Mouse (Mus musculus) R1 (cell line): ENCODE measurements at regions not wholly inside any gene's neighbourhood (a gene's known extent, or its start where the extent isn't known, plus 50 kb on each side); places are given as distances from the start of the nearest gene placed in this dataset.
A peak's percentile ranks its signal among the peaks of the same experiment; 100 is the strongest.

Experiments used
- DNase-seq: peaks from one replicate; pipeline ENCODE4 v3.0.0-alpha.2; 2018; ENCODE audit warnings: low read depth, low spot score

- no peak for DNase-seq
These were observed 347.3 kb downstream of the Cd83 start for GRCm38 (mm10) chr13:44131916-44132315.

GRCm38 (mm10) chr13:44132510-44132909, 347.9 kb downstream of the Cd83 start:
- DNase-seq, result no peak

GRCm38 (mm10) chr13:44133436-44133835, 348.9 kb downstream of the Cd83 start:
- no peak for DNase-seq

GRCm38 (mm10) chr13:44141181-44141580, 356.6 kb downstream of the Cd83 start:
- no peak for DNase-seq

- DNase-seq, result no peak
These were observed 360.9 kb downstream of the Cd83 start for GRCm38 (mm10) chr13:44145441-44145840.

- DNase-seq, result peak; percentile 57
These were observed 363.3 kb downstream of the Cd83 start for GRCm38 (mm10) chr13:44147841-44148240.

- no peak for DNase-seq
These were observed 364.9 kb downstream of the Cd83 start for GRCm38 (mm10) chr13:44149499-44149898.

- no peak for DNase-seq
These were observed 367.0 kb downstream of the Cd83 start for GRCm38 (mm10) chr13:44151526-44151925.

- DNase-seq, result no peak
These were observed 368.4 kb downstream of the Cd83 start for GRCm38 (mm10) chr13:44152806-44153613.

- peak; percentile 21 for DNase-seq
These were observed 369.2 kb downstream of the Cd83 start for GRCm38 (mm10) chr13:44153784-44154183.

GRCm38 (mm10) chr13:44155956-44156355, 371.4 kb downstream of the Cd83 start:
- DNase-seq, result no peak

- no peak for DNase-seq
These were observed 372.0 kb downstream of the Cd83 start for GRCm38 (mm10) chr13:44156546-44156945.

- no peak for DNase-seq
These were observed 372.7 kb downstream of the Cd83 start for GRCm38 (mm10) chr13:44157236-44157635.

GRCm38 (mm10) chr13:44158364-44158763, 373.8 kb downstream of the Cd83 start:
- DNase-seq, result no peak

GRCm38 (mm10) chr13:44159346-44159745, 374.8 kb downstream of the Cd83 start:
- no peak for DNase-seq

- no peak for DNase-seq
These were observed 380.2 kb downstream of the Cd83 start for GRCm38 (mm10) chr13:44164746-44165145.

- DNase-seq, result no peak
These were observed 382.6 kb downstream of the Cd83 start for GRCm38 (mm10) chr13:44167186-44167585.

- no peak for DNase-seq
These were observed 383.6 kb downstream of the Cd83 start for GRCm38 (mm10) chr13:44168186-44168585.

GRCm38 (mm10) chr13:44171639-44172038, 387.1 kb downstream of the Cd83 start:
- DNase-seq, result no peak

- DNase-seq, result no peak
These were observed 388.1 kb downstream of the Cd83 start for GRCm38 (mm10) chr13:44172701-44173100.

- DNase-seq, result no peak
These were observed 389.7 kb downstream of the Cd83 start for GRCm38 (mm10) chr13:44174236-44174635.

GRCm38 (mm10) chr13:44175300-44176036, 390.9 kb downstream of the Cd83 start:
- DNase-seq, result no peak

- no peak for DNase-seq
These were observed 391.5 kb downstream of the Cd83 start for GRCm38 (mm10) chr13:44176121-44176520.
